8 mouse cellular contexts compared by ENCODE assay signal in the genomic region with DNA sequence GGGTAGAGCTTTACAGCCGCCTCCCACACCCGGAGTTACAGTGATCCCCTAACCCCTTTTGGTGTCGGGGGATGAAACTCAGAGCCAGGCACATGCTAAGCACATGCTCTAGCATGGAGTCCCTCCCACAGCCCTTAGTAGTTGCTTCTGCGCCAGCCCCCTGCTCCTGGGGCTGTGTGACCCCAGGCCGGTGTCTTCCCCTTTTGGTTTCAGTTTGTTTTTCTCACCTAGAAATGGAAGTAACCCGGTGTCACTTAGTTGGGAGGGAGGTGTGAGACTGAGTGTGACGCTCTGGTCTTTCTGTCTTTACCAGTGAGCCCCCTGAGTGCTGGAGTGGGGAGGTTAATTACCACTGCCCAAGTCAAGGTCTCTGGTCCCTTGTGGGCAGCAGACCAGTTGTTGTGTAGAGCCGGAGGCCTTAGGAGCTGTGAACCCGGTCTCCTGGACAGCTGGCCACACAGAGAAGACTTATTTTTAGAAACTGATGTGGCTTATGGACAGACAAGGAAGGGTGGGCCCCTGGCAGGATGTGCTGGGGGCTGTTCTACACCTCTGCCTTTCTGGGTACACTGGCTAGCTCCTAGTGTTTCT. TPM values are rescaled to one million over a fixed set of nuclear protein-coding genes. Genes with fewer than 3 reads are reported as not detected.
DNase-seq lines count a peak whose midpoint lies in the region; ATAC-seq and TF ChIP-seq lines count a peak whose summit lies in the region.

No protein-coding gene starts in this region.

- peaks cover 58% of the 10 kb centered on the region for H3K79me2 ChIP-seq in C2C12 (ENCODE audit: control insufficient read depth, insufficient read depth)

- H3K79me3 ChIP-seq in C2C12 (ENCODE audit: low read depth), result peaks cover 40% of the 10 kb centered on the region

- peak; percentile 33 for ATAC-seq in inflammation-experienced regulatory T-cells, adult 6 months

- H3K36me3 ChIP-seq in C2C12 (ENCODE audit: control insufficient read depth, insufficient read depth), result peaks cover 42% of the 10 kb centered on the region

- TF ChIP-seq CTCF in C2C12 (IDR thresholded peaks at IDR 0.05; ENCODE audit: control insufficient read depth, insufficient read depth, insufficient read length), result no peak

- peak overlapping the region; percentile 100 for H3ac ChIP-seq in C2C12 (ENCODE audit: control insufficient read depth, insufficient read length, low read depth)

- H3K27me3 ChIP-seq in C2C12 (ENCODE audit: control insufficient read depth, insufficient read depth, insufficient read length), result no peaks in the 10 kb centered on the region

- H3K4me3 ChIP-seq in C2C12 (ENCODE audit: insufficient read depth, poor library complexity, severe bottlenecking), result peak overlapping the region; percentile 71

- DNase-seq in NIH3T3 (ENCODE audit: low read depth), result peak; percentile 48
- peak; percentile 60 for DNase-seq in gastrocnemius, postnatal 25 days
- DNase-seq in lung, postnatal 25 days (ENCODE audit: low spot score), result peak; percentile 49
- DNase-seq in spleen, postnatal 10 days (ENCODE audit: low spot score in 2 of 2), result peak; percentile 44 to 62
- no peak for DNase-seq in urinary bladder, postnatal 14 days (ENCODE audit: low spot score)
- no peak for DNase-seq in adrenal gland, postnatal 25 days

TF ChIP-seq in C2C12, 6 proteins besides CTCF, POLR2A, EP300 and RAD21:
- no peak for TF ChIP-seq USF1 (IDR thresholded peaks at IDR 0.05; ENCODE audit: low read depth)
- TF ChIP-seq MAX (IDR thresholded peaks at IDR 0.05), result no peak
- TF ChIP-seq CEBPB (IDR thresholded peaks at IDR 0.05; ENCODE audit: low read depth), result no peak
- TF ChIP-seq MYOD1 (IDR thresholded peaks at IDR 0.05; ENCODE audit: control insufficient read depth, insufficient read length, low read depth), result no peak
- no peak for TF ChIP-seq FOSL1 (IDR thresholded peaks at IDR 0.05; ENCODE audit: insufficient read depth, low read length, poor library complexity, severe bottlenecking)
TF ChIP-seq in C2C12: peak in this region for 0.

RNA-seq across cellular contexts. Expression of a gene that starts 0.9 kb away (rescaled TPM):
- 82.3 TPM for polyA plus RNA-seq in C2C12 (2012; fragmentation: generic; extraction: Trizol)
- total RNA-seq in gastrocnemius, postnatal 25 days (2021), result 10 to 100 TPM; 24.6 to 29.2 TPM
- 10 to 100 TPM; 31.5 to 42.6 (median 33.5) TPM for polyA plus RNA-seq in inflammation-experienced regulatory T-cells, adult 6 months (2017; shearing (Covaris generic))
- 8.8 and 9.4 TPM in 2 replicates for total RNA-seq in adrenal gland, postnatal 25 days (2021)

RNA-seq across cellular contexts. Expression of a gene that starts 11.7 kb away (rescaled TPM):
- 59.1 TPM for polyA plus RNA-seq in C2C12 (2012; fragmentation: generic; extraction: Trizol)
- 10 to 100 TPM; 37.3 to 42.6 TPM for total RNA-seq in gastrocnemius, postnatal 25 days (2021)
- 1 to 10 TPM; 3.4 to 5.1 (median 4.3) TPM for polyA plus RNA-seq in inflammation-experienced regulatory T-cells, adult 6 months (2017; shearing (Covaris generic))
- 48.4 and 56.0 TPM in 2 replicates for total RNA-seq in adrenal gland, postnatal 25 days (2021)

RNA-seq across cellular contexts. Expression of a gene that starts 12.3 kb away (rescaled TPM):
- 0.04 TPM for polyA plus RNA-seq in C2C12 (2012; fragmentation: generic; extraction: Trizol)
- total RNA-seq in gastrocnemius, postnatal 25 days (2021), result not detected
- under 1 TPM in 1 of 3 experiments, not detected in 2; 0.31 TPM for polyA plus RNA-seq in inflammation-experienced regulatory T-cells, adult 6 months (2017; shearing (Covaris generic))
- not detected in 2 replicates for total RNA-seq in adrenal gland, postnatal 25 days (2021)

RNA-seq across cellular contexts. Expression of a gene that starts 13.2 kb away (rescaled TPM):
- polyA plus RNA-seq in C2C12 (2012; fragmentation: generic; extraction: Trizol), result 0.05 TPM
- not detected for total RNA-seq in gastrocnemius, postnatal 25 days (2021)
- polyA plus RNA-seq in inflammation-experienced regulatory T-cells, adult 6 months (2017; shearing (Covaris generic)), result not detected
- total RNA-seq in adrenal gland, postnatal 25 days (2021), result not detected in 2 replicates

RNA-seq across cellular contexts. Expression of a gene that starts 17.2 kb away (rescaled TPM):
- 73.7 TPM for polyA plus RNA-seq in C2C12 (2012; fragmentation: generic; extraction: Trizol)
- 10 to 100 TPM; 11.7 to 12.6 TPM for total RNA-seq in gastrocnemius, postnatal 25 days (2021)
- polyA plus RNA-seq in inflammation-experienced regulatory T-cells, adult 6 months (2017; shearing (Covaris generic)), result 100 to 1,000 TPM; 126 to 160 (median 144) TPM
- total RNA-seq in adrenal gland, postnatal 25 days (2021), result 63.7 and 66.8 TPM in 2 replicates

Comparison
In these comparisons a context has a peak if more than half of its experiments do, and no peak if none do; other contexts are left out.
1. DNase-seq: peak in NIH3T3 (single experiment), gastrocnemius, postnatal 25 days (single experiment), lung, postnatal 25 days (single experiment) and spleen, postnatal 10 days (2 of 2); none in urinary bladder, postnatal 14 days (single experiment) and adrenal gland, postnatal 25 days (single experiment).